In the genomic region with DNA sequence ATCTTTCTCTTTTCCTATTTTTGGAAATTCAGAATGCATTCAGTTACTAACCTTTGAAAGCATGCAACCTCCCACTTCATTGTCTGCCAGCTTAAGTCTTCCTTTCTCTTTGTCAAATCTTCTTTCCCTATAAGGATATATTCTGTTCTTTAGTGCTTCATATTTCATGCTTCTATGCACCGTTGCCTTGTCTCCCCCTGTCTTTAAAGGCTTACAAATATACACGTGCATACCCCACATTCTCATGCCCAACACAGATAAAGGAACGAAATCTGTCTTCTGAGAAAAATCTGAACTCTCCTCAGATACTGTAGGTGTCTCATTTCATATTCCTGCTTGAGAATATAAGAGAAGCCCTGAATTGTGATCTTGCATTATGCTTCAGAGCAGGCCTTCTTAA, we compare ENCODE assay signal across 28 mouse cellular contexts.
"Had no signal": no experiment of that assay in that cellular context is flagged by ENCODE, and none has a peak within 500 bp of the region (broad histone marks: within the 10 kb centered on the region; RNA-seq: fewer than 3 reads in every experiment).

No protein-coding gene starts in this region.

- H3K9me3 ChIP-seq: heart, embryonic 13.5 days; heart, embryonic 15.5 days; hindbrain, embryonic 13.5 days; hindbrain, embryonic 15.5 days; kidney, embryonic 15.5 days; limb, embryonic 10.5 days; limb, embryonic 12.5 days; liver, embryonic 13.5 days; liver, embryonic 15.5 days had no signal

- H3K4me2 ChIP-seq: heart, embryonic 11.5 days; heart, embryonic 13.5 days; heart, embryonic 15.5 days; hindbrain, embryonic 13.5 days; hindbrain, embryonic 15.5 days; kidney, embryonic 15.5 days; limb, embryonic 12.5 days; liver, embryonic 11.5 days; liver, embryonic 13.5 days; liver, embryonic 15.5 days had no signal

- H3K36me3 ChIP-seq: heart, embryonic 13.5 days; heart, embryonic 15.5 days; hindbrain, embryonic 13.5 days; hindbrain, embryonic 15.5 days; kidney, embryonic 15.5 days; limb, embryonic 10.5 days; limb, embryonic 12.5 days; liver, embryonic 13.5 days; liver, embryonic 15.5 days had no signal

- H3K9ac ChIP-seq: heart, embryonic 13.5 days; heart, embryonic 15.5 days; hindbrain, embryonic 13.5 days; hindbrain, embryonic 15.5 days; kidney, embryonic 15.5 days; limb, embryonic 12.5 days; liver, embryonic 13.5 days; liver, embryonic 15.5 days had no signal

- DNase-seq: gastrocnemius, postnatal 14 days; gastrocnemius, postnatal 36 days; heart, adult 11 months; heart, adult 2 months; heart, postnatal 14 days; heart, postnatal 36 days; kidney, adult 11 months; kidney, adult 2 months; kidney, adult 9 months; kidney, postnatal 14 days; kidney, postnatal 36 days; layer of hippocampus, adult 9-11 months; liver; liver, embryonic 13.5 days had no signal

- H3K27me3 ChIP-seq: heart, embryonic 13.5 days; heart, embryonic 15.5 days; hindbrain, embryonic 15.5 days; kidney, embryonic 15.5 days; liver, embryonic 13.5 days; liver, embryonic 15.5 days had no signal

- H3K4me3 ChIP-seq: heart, adult 2 months; heart, embryonic 13.5 days; heart, embryonic 15.5 days; hindbrain, embryonic 13.5 days; hindbrain, embryonic 15.5 days; kidney, embryonic 15.5 days; left cerebral cortex, adult 2 months; limb, embryonic 10.5 days; limb, embryonic 12.5 days; liver, embryonic 13.5 days; liver, embryonic 15.5 days had no signal

- H3K4me1 ChIP-seq: heart, embryonic 13.5 days; heart, embryonic 15.5 days; hindbrain, embryonic 15.5 days; kidney, embryonic 15.5 days; limb, embryonic 12.5 days; liver, embryonic 13.5 days; liver, embryonic 15.5 days had no signal

- H3K27ac ChIP-seq: heart, adult 2 months; heart, embryonic 13.5 days; heart, embryonic 15.5 days; hindbrain, embryonic 13.5 days; hindbrain, embryonic 15.5 days; hindbrain, postnatal 0 days; kidney, embryonic 15.5 days; kidney, postnatal 0 days; left cerebral cortex, adult 2 months; limb, embryonic 10.5 days; limb, embryonic 12.5 days; liver, embryonic 13.5 days; liver, embryonic 15.5 days had no signal

- ATAC-seq: hindbrain, postnatal 0 days; intestine, embryonic 16.5 days had no signal
